Mouse (Mus musculus) thymus, adult 2 months (tissue): ENCODE measurements at regions not wholly inside any gene's neighbourhood (a gene's known extent, or its start where the extent isn't known, plus 50 kb on each side); places are given as distances from the start of the nearest gene placed in this dataset.

ENCODE experiments used
- CTCF ChIP-seq: fragments of 200-500 bp; IDR thresholded peaks from 2 replicates; pipeline ENCODE4 v1.5.1; 2012; ENCODE audit warnings: mild to moderate bottlenecking, control low read depth, low read length, moderate library complexity, borderline replicate concordance; ENCODE audit not compliant: control insufficient read depth, poor library complexity, insufficient read depth; ENCODE audit errors: extremely low read depth
- POLR2A ChIP-seq: fragments of 200-500 bp; IDR thresholded peaks from 2 replicates; pipeline ENCODE4 v1.6.1; 2012; ENCODE audit warnings: mild to moderate bottlenecking, low read length, control low read depth, moderate library complexity; ENCODE audit not compliant: control insufficient read depth, poor library complexity, insufficient read depth; ENCODE audit errors: extremely low read depth

- TF ChIP-seq CTCF (no peak), POLR2A (no peak)
Measured at GRCm38 (mm10) chr3:21962921-21963732, 113.3 kb upstream of the Tbl1xr1 start.
